Mouse (Mus musculus) limb, embryonic 12.5 days (tissue): ENCODE measurements around the gene Abl1. TPM values are rescaled to one million over a fixed set of nuclear protein-coding genes. Genes with fewer than 3 reads are reported as not detected.

Experiments
- ATAC-seq: fragments of 200-750 bp; cut with Nextera tagmentation; 2 replicates; pipeline ENCODE4 v1.8.0; 2017; ENCODE audit warnings: low read depth, moderate TSS enrichment; ENCODE audit not compliant: insufficient number of reproducible peaks, insufficient read depth, low FRiP score, low TSS enrichment
- H3K27ac ChIP-seq: fragments of 300-500 bp; sonication (generic); 2 replicates; pipeline ENCODE4 v1.5.1; 2016; ENCODE audit warnings: mild to moderate bottlenecking, moderate library complexity
- H3K27me3 ChIP-seq: fragments of 300-500 bp; sonication (generic); 2 replicates; pipeline ENCODE4 v1.6.1; 2016; ENCODE audit warnings: mild to moderate bottlenecking, moderate library complexity
- H3K36me3 ChIP-seq: fragments of 300-500 bp; sonication (generic); 2 replicates; pipeline ENCODE4 v1.6.1; 2016; ENCODE audit warnings: mild to moderate bottlenecking, moderate library complexity
- H3K4me1 ChIP-seq: fragments of 300-500 bp; sonication (generic); replicated peaks from 2 replicates; pipeline ENCODE4 v1.6.1; 2016
- H3K4me2 ChIP-seq: fragments of 300-500 bp; sonication (generic); 2 replicates; pipeline ENCODE4 v1.6.1; 2016; ENCODE audit warnings: mild to moderate bottlenecking, moderate library complexity
- H3K4me3 ChIP-seq: fragments of 300-500 bp; sonication (generic); replicated peaks from 2 replicates; pipeline ENCODE4 v1.5.1; 2016; ENCODE audit warnings: mild to moderate bottlenecking
- H3K9ac ChIP-seq: fragments of 300-500 bp; sonication (generic); replicated peaks from 2 replicates; pipeline ENCODE4 v1.6.1; 2016; ENCODE audit warnings: mild to moderate bottlenecking, moderate library complexity
- H3K9me3 ChIP-seq: fragments of 300-500 bp; sonication (generic); 2 replicates; pipeline ENCODE4 v1.6.1; 2016; ENCODE audit warnings: mild to moderate bottlenecking, moderate library complexity
- WGBS: fragments of 180-500 bp; shearing (Covaris S2); methylation state at CpG from one replicate; pipeline ENCODE4 v1.1.7; 2016; 5-methylcytosine and 5-hydroxymethylcytosine counted together
- polyA plus RNA-seq: library from polyadenylated mRNA; unstranded; fragments of >200 nt; fragmentation: Nextera tagmentation; extraction: Ambion mirVana; gene quantifications from 2 replicates; pipeline ENCODE4 v1.2.1, GENCODE M21; 2016

Gene Abl1
- polyA plus RNA-seq, 1 experiment from 2014 or later = 63.0 TPM

DNA sequence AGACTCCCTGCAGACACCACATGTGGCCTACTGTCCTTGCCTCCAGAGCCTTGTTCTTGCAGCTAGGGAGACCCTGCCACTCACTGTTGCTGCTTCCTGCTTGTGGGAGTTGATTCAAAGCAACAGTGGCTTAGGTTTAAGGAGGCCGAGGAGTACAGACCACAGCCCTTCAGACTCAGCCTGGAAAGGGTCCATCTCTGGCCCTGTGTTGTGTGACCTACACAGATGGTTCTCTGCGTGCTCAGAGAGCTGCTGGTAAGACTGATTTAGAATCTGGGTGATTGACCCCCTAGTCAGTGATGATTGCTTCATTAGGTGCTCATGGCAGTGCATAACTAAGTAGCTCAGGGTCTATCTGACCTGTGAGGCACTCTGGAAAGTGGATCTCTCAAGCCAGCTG lies 101.0 kb downstream of the Abl1 start:
- WGBS = 92% methylated on average over 2 of the region's 2 CpGs
- Histone ChIP-seq H3K27me3 (no peaks in the 10 kb centered on the region), H3K27ac (no peak overlapping the region), H3K9me3 (no peaks in the 10 kb centered on the region), H3K4me1 (no peaks in the 10 kb centered on the region), H3K36me3 (peaks cover 100% of the 10 kb centered on the region), H3K4me2 (no peak overlapping the region), H3K9ac (no peak overlapping the region), H3K4me3 (no peak overlapping the region)
- no peak for ATAC-seq

- Histone ChIP-seq H3K4me2 (no peak overlapping the region), H3K9me3 (no peaks in the 10 kb centered on the region), H3K4me1 (no peaks in the 10 kb centered on the region), H3K27ac (no peak overlapping the region), H3K36me3 (peaks cover 100% of the 10 kb centered on the region), H3K4me3 (no peak overlapping the region), H3K27me3 (no peaks in the 10 kb centered on the region), H3K9ac (no peak overlapping the region)
- ATAC-seq = no peak
- 90% methylated on average over 13 of the region's 13 CpGs for WGBS
Measured at GRCm38 (mm10) chr2:31790728-31791251, 102.6 kb downstream of the Abl1 start.

GRCm38 (mm10) chr2:31791260-31791659 lies 103.1 kb downstream of the Abl1 start:
- Histone ChIP-seq H3K9me3 (no peaks in the 10 kb centered on the region), H3K27ac (no peak overlapping the region), H3K4me3 (no peak overlapping the region), H3K9ac (no peak overlapping the region), H3K4me1 (no peaks in the 10 kb centered on the region), H3K36me3 (peaks cover 100% of the 10 kb centered on the region), H3K27me3 (no peaks in the 10 kb centered on the region), H3K4me2 (no peak overlapping the region)
- ATAC-seq = no peak
- WGBS = 92% methylated on average over 8 of the region's 8 CpGs

GRCm38 (mm10) chr2:31792611-31793010 lies 104.4 kb downstream of the Abl1 start:
- Histone ChIP-seq H3K9ac (no peak overlapping the region), H3K4me1 (no peaks in the 10 kb centered on the region), H3K4me2 (no peak overlapping the region), H3K9me3 (no peaks in the 10 kb centered on the region), H3K36me3 (peaks cover 100% of the 10 kb centered on the region), H3K27me3 (no peaks in the 10 kb centered on the region), H3K4me3 (no peak overlapping the region), H3K27ac (no peak overlapping the region)
- 76% methylated on average over 6 of the region's 6 CpGs for WGBS
- no peak for ATAC-seq

GRCm38 (mm10) chr2:31796943-31797342 lies 108.8 kb downstream of the Abl1 start:
- H3K9ac ChIP-seq = no peak overlapping the region
- ATAC-seq = no peak
- peaks cover 100% of the 10 kb centered on the region for H3K36me3 ChIP-seq
- no peak overlapping the region for H3K4me3 ChIP-seq
- H3K27me3 ChIP-seq = no peaks in the 10 kb centered on the region
- H3K4me2 ChIP-seq = no peak overlapping the region
- 0 out of 2 replicates have a peak overlapping the region, but pooled peaks have one; percentile 12 for H3K27ac ChIP-seq
- no peaks in the 10 kb centered on the region for H3K4me1 ChIP-seq
- H3K9me3 ChIP-seq = no peaks in the 10 kb centered on the region
- 81% methylated on average over 3 of the region's 3 CpGs for WGBS

GRCm38 (mm10) chr2:31801416-31801815 lies 113.2 kb downstream of the Abl1 start:
- H3K27me3 ChIP-seq = no peaks in the 10 kb centered on the region
- H3K27ac ChIP-seq = no peak overlapping the region
- ATAC-seq = no peak
- no peak overlapping the region for H3K9ac ChIP-seq
- H3K4me3 ChIP-seq = no peak overlapping the region
- no peaks in the 10 kb centered on the region for H3K9me3 ChIP-seq
- 90% methylated on average over 9 of the region's 9 CpGs for WGBS
- peaks cover 98% of the 10 kb centered on the region for H3K36me3 ChIP-seq
- H3K4me2 ChIP-seq = no peak overlapping the region
- no peaks in the 10 kb centered on the region; the same call in 1 of the 2 replicates for H3K4me1 ChIP-seq

GRCm38 (mm10) chr2:31802811-31803210 lies 114.6 kb downstream of the Abl1 start:
- Histone ChIP-seq H3K27me3 (no peaks in the 10 kb centered on the region), H3K36me3 (peaks cover 88% of the 10 kb centered on the region), H3K9ac (no peak overlapping the region), H3K9me3 (no peaks in the 10 kb centered on the region), H3K4me3 (no peak overlapping the region), H3K27ac (no peak overlapping the region), H3K4me2 (no peak overlapping the region), H3K4me1 (peaks cover 6% of the 10 kb centered on the region)
- no peak for ATAC-seq
- 91% methylated on average over 8 of the region's 8 CpGs for WGBS

DNA sequence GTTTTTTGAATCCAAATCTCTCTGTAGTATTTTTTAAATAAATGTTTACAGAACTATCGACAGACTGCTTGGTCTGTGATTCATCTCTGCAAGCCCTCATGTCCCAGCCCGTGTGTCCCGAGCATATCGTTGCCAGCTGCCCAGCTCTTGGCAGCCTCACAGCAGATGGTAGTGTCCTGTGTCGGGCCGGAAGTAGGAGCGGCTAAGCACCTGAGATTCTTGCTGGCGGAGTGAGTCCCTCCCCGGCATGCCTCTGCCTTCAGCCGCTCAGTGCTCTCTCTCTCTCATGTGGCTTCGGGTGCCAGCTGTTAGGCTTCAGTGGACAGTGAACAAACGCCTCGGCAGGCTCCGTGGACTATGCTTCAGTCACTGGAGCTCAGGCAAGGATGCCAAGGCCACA lies 115.3 kb downstream of the Abl1 start:
- Histone ChIP-seq H3K9ac (no peak overlapping the region), H3K27me3 (no peaks in the 10 kb centered on the region), H3K4me2 (no peak overlapping the region), H3K4me1 (peaks cover 8% of the 10 kb centered on the region), H3K27ac (no peak overlapping the region), H3K36me3 (peaks cover 81% of the 10 kb centered on the region), H3K9me3 (no peaks in the 10 kb centered on the region), H3K4me3 (no peak overlapping the region)
- no peak for ATAC-seq
- 90% methylated on average over 14 of the region's 14 CpGs for WGBS

GRCm38 (mm10) chr2:31806639-31807382 lies 118.6 kb downstream of the Abl1 start:
- Histone ChIP-seq H3K9me3 (no peaks in the 10 kb centered on the region), H3K27ac (peak overlapping the region; percentile 35; the same call in 1 of the 2 replicates), H3K4me3 (no peak overlapping the region), H3K36me3 (peaks cover 48% of the 10 kb centered on the region), H3K9ac (no peak overlapping the region), H3K27me3 (peaks cover 4% of the 10 kb centered on the region; the same call in 1 of the 2 replicates), H3K4me1 (peaks cover 28% of the 10 kb centered on the region), H3K4me2 (no peak overlapping the region)
- no peak for ATAC-seq
- 46% methylated on average over 9 of the region's 9 CpGs for WGBS

GRCm38 (mm10) chr2:31808410-31809357 lies 120.5 kb downstream of the Abl1 start:
- Histone ChIP-seq H3K27me3 (peaks cover 4% of the 10 kb centered on the region; the same call in 1 of the 2 replicates), H3K4me1 (peaks cover 28% of the 10 kb centered on the region), H3K27ac (no peak overlapping the region), H3K4me3 (no peak overlapping the region), H3K9ac (peak overlapping the region; percentile 13; the same call in 1 of the 2 replicates), H3K9me3 (no peaks in the 10 kb centered on the region), H3K4me2 (no peak overlapping the region), H3K36me3 (peaks cover 29% of the 10 kb centered on the region)
- 37% methylated on average over 28 of the region's 28 CpGs for WGBS
- ATAC-seq = no peak

- Histone ChIP-seq H3K9ac (no peak overlapping the region), H3K4me2 (no peak overlapping the region), H3K27me3 (peaks cover 4% of the 10 kb centered on the region; the same call in 1 of the 2 replicates), H3K36me3 (peaks cover 23% of the 10 kb centered on the region), H3K27ac (no peak overlapping the region), H3K4me3 (no peak overlapping the region), H3K9me3 (no peaks in the 10 kb centered on the region), H3K4me1 (peaks cover 28% of the 10 kb centered on the region)
- WGBS = 41% methylated on average over 2 of the region's 2 CpGs
- ATAC-seq = no peak
Measured at GRCm38 (mm10) chr2:31809358-31809740, 121.2 kb downstream of the Abl1 start.
